Mouse (Mus musculus) adrenal gland, adult 2 months (tissue): Measurements from ENCODE around the gene Steap4. TPM values are rescaled to one million over a fixed set of nuclear protein-coding genes. Genes with fewer than 3 reads are reported as not detected.
"Not testable (repeated sequence)": the region's sequence is repeated elsewhere in the genome, so short reads cannot be mapped to it uniquely, and the experiment has no call there.

ENCODE experiments used
- DNase-seq: peaks from one replicate; pipeline ENCODE4 v3.0.0; 2021
- long read RNA-seq: library from polyadenylated mRNA; stranded (forward); transcript quantifications from one replicate; pipeline ENCODE4 v2.0.0, GENCODE M21; 2021
- polyA plus RNA-seq: library from polyadenylated mRNA; depleted of rRNA; stranded (reverse); fragments of >200 nt; gene quantifications from 2 replicates; pipeline ENCODE4 v1.2.3, GENCODE M21; 2012; rRNA removed
- total RNA-seq, 2 experiments: library from RNA; stranded (reverse); gene quantifications; 2 replicates each; pipeline ENCODE4 v1.2.3; 2021

The Steap4 gene
- total RNA-seq (10 to 100 TPM; 31.1 to 71.1 TPM), polyA plus RNA-seq (7.6 and 10.6 TPM in 2 replicates)
- long read RNA-seq, transcript Steap4-201 (5 exons, 3,155 nt): major isoform, 66 of 72 reads
- long read RNA-seq, partial matches to known transcripts: 5 of 72 reads
- long read RNA-seq, other reads (novel, unspliced or antisense): 1 of 72 reads

GRCm38 (mm10) chr5:7960176-7960575 is at the start of gene Steap4:
Steap4 (plus strand) TSS chr5:7960457.
- peak; percentile 69 for DNase-seq

GRCm38 (mm10) chr5:7911975-7912374 is 48.3 kb upstream of the Steap4 start:
- DNase-seq: no peak

- no peak for DNase-seq
These were observed 42.6 kb upstream of the Steap4 start for GRCm38 (mm10) chr5:7917501-7918295.

GRCm38 (mm10) chr5:7918296-7918579 is 42.0 kb upstream of the Steap4 start:
- no peak for DNase-seq

GRCm38 (mm10) chr5:7919681-7920080 is 40.6 kb upstream of the Steap4 start:
- DNase-seq: no peak

GRCm38 (mm10) chr5:7922751-7923150 is 37.5 kb upstream of the Steap4 start:
- DNase-seq: no peak

- no peak for DNase-seq
These were observed 36.6 kb upstream of the Steap4 start for GRCm38 (mm10) chr5:7923666-7924065.

GRCm38 (mm10) chr5:7932234-7933221 is 27.7 kb upstream of the Steap4 start:
- DNase-seq: no peak

- not testable (repeated sequence) for DNase-seq
These were observed 26.8 kb upstream of the Steap4 start for GRCm38 (mm10) chr5:7933495-7933894.

GRCm38 (mm10) chr5:7933933-7934675 is 26.2 kb upstream of the Steap4 start:
- no peak for DNase-seq

GRCm38 (mm10) chr5:7954838-7955237 is 5.4 kb upstream of the Steap4 start:
- DNase-seq: no peak

GRCm38 (mm10) chr5:7955371-7955966 is 4.8 kb upstream of the Steap4 start:
- DNase-seq: no peak

- no peak for DNase-seq
These were observed 2.2 kb upstream of the Steap4 start for GRCm38 (mm10) chr5:7958061-7958460.

- DNase-seq: no peak
These were observed 971 bp upstream of the Steap4 start for GRCm38 (mm10) chr5:7959286-7959685.

GRCm38 (mm10) chr5:7961113-7961512 is 856 bp downstream of the Steap4 start:
- no peak for DNase-seq

- DNase-seq: peak; percentile 36
These were observed 5.0 kb downstream of the Steap4 start for GRCm38 (mm10) chr5:7965281-7965680.

- DNase-seq: no peak
These were observed 7.9 kb downstream of the Steap4 start for GRCm38 (mm10) chr5:7968152-7968551.

- no peak for DNase-seq
These were observed 12.0 kb downstream of the Steap4 start for GRCm38 (mm10) chr5:7972266-7972665.

- no peak for DNase-seq
These were observed 14.4 kb downstream of the Steap4 start for GRCm38 (mm10) chr5:7974522-7975197.

GRCm38 (mm10) chr5:7980586-7980985 is 20.3 kb downstream of the Steap4 start:
- no peak for DNase-seq

GRCm38 (mm10) chr5:7987962-7988361 is 27.7 kb downstream of the Steap4 start:
- no peak for DNase-seq
